Mouse (Mus musculus) adipocyte (in vitro differentiated cells): Measurements from ENCODE around the gene Copz2.
A peak's percentile ranks its signal among the peaks of the same experiment; 100 is the strongest.

Experiments used
- DNase-seq: peaks from one replicate; pipeline ENCODE4 v3.0.0-alpha.2; 2016; ENCODE audit warnings: low spot score

Gene Copz2

DNA sequence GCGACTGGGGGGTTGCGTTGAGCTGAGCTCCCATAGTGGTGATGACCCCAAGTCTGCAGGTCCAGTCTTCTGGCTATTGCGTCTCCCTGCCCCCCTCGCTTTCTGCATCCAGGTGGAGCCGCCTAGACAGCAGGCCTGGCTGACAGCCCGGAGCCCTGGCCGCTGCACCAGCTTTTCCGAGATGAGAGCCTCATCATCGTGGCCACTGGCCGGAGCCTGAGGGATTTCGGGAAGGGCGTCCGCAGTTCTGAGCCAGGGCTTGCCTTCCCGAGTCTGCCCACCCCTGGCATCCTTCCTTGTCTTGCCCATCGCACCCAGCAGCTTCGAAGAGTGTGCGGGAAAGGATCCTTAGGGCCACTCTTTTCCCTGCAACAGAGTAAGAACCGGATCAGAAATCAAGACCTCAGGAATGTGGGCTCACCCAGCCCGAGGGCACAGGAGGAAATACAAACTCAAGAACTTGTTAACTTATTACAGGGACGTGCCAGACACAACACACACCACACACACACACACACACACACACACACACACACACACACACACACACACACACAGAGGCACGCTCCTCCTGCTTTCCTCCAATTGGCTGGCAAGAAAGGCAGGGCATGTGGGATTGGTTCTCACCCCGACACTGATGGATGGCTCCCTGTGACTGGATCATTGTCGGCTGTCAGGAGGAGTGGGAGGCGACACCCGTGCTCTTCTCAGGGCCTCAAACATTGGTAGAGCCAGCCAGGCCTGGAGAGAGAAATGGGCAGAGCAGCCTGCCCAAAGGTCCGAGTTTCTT lies 13.7 kb downstream of the Copz2 start:
- peak; percentile 95 for DNase-seq

DNA sequence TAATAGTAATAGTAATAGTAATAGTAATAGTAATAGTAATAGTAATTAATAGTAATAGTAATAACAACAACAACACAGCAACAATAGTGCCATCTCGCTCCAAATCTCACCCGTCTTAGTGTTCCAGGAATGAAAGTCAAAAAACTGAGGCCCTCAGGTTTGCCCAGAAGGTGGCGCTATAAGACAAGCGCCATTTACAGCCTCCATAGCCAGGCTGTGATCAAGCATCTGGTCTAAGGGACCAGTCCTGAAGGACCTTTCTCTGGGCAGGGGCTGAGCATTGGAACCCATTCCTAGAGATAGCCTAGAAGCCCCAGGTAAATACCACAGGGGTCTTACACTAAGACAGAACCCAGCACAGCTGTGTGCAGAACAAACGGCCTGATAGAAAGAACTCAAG lies 17.5 kb downstream of the Copz2 start:
- peak; percentile 84 for DNase-seq

DNA sequence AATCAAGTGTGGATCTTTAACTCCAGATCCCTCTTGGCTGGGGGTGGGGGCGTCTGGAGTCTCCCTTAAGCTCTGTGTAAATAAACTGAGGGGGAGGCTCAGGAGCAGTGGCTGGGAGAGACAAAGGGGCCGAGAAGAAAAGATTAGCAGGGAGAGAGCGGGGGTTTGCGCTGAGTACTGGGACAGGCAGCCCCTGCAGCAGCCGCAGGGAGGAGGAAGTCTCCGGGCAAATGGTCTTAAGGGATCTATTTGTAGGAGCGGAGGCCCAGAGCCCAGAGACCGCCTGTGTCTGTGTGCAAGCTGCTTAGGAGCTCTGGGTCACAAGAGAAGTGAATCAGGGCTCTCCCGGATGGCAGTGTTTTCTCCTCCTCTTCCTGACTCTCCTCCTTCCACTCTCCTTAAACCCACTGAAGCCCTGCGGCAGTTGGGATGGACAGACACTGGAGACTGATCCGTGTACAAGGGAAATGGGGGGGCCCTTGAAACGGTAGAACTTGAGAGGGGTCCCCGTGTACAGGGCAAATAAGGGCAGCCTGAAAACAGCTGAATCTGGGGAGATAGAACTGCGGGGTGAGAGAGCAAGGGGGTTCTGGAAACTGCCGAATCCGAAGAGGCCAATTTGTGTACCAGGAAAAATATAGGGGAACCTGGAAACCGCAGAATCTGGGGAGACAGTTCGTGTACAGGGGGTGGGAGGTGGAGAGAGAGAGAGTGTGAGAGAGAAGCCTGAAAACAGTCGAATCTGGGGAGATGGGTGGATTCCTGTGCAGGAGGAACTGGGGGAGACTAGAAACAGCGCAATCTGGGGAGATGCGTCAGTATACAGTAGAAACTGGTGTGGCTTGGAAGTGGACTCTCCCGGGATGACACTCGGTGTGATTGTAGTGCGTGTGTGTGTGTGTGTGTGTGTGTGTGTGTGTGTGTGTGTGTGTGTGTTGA lies 23.0 kb downstream of the Copz2 start:
- DNase-seq, result no peak

DNA sequence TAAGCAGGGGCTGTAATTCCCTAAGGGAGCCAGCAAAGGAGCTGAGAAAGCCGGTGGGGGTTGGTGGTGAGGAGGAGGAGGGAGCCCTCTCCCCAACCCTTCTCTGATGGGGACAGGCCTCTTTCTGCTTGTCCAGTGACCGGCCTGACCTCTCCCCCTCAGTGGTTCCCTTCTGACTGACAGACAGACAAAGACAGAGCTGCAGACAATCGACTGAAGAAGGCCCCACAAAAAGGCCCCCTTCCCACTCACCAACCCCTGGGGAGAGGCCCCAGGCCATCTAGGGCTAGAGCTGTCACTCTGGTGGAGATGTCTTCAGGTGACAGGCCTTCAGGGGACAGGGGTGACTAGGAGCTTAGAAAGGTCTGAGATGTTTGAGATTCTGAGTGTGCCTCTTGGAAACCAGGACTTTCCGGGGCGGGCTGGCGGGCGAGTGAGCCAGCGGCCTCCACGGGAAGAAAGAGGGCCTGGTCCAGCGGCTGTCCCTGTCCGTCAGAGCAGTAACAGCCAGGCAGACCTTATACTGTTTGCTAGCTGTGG lies 24.0 kb downstream of the Copz2 start:
- no peak for DNase-seq

DNA sequence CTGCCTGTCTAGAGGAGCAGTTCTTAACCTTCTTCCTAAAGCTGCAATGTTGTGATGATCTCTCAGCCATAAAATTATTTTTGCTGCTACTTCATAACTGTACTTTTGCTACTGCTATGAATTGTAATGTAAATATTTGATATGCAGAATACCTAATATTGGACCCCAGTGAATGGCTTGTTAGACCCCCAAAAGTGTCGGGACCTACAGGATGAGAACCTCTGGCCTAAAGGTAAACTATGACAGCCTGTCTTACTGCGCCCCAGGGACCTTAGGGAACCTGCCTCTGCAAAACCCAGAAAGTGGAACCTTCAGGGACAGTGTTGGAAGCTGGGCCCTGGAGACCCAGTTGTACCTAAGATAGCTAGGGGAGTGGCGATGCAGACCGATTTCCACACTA lies 25.6 kb downstream of the Copz2 start:
- no peak for DNase-seq

DNA sequence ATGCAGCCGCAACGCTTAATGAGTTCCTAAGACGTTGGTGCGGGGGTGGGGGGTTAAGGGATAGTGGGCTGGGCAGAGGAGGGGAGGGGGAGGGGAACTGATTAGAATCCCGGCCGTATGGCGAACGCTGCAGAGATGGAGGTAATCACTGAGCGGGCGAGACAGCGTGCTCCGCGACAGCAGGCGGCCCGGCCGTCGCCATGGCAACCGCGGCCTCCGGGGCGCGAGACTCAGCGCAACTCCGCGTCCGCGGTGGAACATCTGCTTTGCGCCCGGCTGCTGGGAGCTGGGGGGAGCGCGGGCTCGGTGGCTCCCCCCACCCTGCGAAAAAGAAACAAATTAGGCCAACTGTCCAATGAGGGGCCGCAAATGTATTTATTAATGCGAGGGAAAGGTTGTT lies 26.1 kb downstream of the Copz2 start:
- DNase-seq, result no peak

DNA sequence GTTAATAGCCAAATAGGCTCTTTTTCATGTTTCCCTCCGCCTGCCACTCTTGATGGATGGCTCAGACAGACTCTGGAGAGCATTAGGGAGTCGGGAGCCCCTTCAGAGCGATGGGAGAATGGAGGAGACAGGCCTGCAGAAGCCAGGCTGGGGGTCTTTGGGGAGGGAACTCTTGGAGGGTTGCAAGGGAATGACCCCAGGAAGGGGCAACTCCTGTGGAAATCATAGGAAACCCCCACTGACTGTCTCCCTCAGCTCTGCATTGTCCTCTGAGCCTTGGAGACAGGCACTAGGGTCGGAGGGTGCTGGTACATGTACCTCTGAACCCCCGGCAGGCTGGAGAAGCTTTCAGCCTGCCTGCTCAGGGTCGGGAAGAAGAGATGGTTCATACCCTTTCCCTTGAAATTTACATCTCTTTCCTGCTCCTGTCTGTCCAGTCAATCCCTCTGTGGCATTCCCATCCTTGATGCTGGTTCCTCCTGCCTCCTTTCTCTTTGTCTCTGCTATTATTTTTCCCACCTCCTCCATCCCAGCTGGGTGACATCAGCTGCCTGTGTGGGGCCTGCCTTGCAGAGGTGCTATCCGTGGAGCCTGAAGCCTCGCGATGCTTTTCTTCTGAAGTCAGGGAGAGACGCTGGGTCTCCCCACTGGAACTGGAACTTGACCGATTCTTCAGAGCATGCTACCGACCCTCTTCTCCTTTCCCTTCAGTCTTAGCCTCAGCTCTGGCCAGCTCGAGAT lies 26.8 kb downstream of the Copz2 start:
- no peak for DNase-seq

DNA sequence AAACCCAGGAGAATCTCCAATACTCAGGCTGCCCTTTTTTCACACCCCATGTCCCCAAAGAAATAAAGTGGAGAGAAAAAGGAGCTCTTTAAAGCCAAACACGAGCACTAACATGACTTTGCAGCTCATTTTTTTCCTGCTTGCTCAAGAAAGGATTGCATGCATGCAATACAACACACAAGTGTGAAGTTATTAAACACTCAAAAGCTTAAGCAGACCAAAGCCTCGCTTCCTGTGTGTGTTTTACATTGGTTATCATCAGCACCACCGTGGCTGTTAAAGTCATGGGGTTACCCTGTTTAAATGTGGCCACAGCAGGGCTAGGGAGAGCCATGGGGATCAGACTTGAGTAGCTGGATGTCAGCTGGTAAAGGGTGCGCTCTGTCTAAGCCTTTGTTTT lies 27.4 kb downstream of the Copz2 start:
- DNase-seq, result no peak

DNA sequence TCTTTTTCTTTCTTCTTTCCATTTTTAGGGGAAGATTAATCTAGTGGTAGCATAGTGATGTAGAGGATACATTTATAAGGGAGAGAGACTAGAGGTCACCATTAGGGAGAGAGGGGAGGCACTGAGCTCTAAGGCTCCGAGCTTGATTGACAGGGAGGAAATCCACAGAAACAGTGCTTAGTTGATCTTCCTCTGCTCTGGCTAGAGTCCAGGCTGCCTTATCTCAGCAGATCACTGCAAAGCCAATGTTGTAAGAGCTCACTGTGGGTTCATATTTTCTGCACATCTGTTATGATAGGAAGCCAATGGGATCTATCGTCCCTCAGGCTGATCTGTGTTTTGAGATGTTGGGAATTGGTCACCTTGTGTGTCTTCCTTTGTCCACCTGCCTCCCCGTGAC lies 29.0 kb downstream of the Copz2 start:
- DNase-seq, result no peak

DNA sequence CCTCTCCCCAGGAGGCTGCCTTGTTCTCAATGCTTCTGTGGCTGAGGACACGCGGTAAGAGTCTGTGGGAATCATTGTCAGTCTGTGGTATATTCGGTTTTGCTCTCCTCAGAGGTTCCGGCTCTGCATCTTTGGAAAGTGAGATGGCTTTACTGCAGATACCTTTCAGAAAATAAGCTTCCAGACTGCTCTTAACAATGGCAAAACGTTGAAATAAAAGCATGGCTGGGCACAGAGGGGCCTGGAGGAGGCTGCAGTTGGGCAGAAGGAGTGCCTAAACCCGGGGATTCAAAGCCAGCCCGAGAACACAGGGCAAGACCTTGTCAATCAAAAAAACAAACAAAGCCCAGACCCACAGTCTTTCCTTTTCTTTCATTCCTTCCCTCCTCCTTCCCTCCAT lies 29.7 kb downstream of the Copz2 start:
- DNase-seq, result no peak

DNA sequence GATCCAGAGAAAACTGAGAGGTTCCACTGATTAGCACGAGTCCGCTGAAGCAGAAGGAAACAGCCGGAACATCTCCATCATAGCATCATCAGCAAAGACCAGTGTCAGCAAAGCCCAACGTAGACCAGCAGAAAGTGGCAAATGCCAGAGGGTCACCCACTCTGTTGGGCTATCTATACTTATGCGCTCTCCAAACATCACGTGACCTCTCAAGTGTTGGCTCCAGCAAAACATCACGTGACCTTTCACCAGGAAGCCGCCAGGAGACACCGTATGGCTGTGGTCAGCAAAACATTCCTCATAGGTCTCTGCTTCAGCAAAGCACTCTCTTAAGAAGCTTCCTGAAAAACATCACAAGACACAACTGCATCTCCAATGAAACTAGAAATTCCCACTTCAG lies 30.6 kb downstream of the Copz2 start:
- no peak for DNase-seq

DNA sequence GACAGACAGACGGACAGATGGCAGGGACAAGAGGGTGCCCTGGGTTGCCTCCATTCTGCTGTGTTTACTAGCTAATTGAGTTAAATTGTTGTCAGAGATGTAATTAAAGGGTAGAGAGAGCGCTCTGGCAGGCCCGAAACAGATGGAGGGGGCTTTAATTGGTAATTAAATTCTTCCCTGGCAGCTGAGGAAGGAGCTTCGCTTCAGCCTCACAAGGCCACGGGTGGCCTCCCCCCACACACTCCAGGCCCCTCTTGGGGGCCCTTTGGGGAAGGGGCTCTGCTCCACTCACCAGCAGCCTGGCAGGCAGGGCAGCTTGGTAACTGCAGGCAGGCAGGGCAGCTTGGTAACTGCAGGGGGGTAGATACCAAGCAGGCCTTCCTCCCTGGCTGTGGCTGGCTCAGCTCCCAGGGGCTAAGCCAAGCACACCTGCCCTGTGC lies 36.3 kb downstream of the Copz2 start:
- no peak for DNase-seq

DNA sequence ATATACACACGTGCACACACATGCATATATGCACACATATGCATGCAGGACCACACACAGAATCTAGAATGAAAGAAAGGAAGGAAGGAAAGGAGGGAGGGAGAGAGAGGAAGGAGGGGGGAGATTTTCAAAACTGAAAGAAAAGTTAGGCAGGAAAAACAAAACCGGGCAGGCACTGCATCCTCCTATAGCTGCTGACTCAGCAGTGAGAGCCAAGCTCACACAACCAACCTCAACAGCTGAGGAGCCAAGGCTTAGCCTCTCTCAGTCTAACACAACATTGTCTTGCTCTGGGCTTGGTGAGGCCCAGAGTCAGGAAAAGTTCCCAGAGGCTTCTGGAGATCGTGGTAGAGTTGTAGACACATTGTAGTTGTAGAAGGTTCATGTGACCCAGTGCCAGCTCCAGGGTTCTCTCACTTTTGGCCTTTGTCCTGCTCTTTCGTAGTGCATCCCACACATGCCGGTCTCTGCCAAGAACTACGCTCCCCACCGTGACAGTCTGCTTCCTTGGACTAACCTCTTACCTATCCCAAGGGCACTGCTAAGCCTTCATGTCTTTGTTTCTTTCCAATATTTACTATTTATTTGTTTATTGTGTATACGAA lies 37.4 kb downstream of the Copz2 start:
- peak; percentile 52 for DNase-seq

DNA sequence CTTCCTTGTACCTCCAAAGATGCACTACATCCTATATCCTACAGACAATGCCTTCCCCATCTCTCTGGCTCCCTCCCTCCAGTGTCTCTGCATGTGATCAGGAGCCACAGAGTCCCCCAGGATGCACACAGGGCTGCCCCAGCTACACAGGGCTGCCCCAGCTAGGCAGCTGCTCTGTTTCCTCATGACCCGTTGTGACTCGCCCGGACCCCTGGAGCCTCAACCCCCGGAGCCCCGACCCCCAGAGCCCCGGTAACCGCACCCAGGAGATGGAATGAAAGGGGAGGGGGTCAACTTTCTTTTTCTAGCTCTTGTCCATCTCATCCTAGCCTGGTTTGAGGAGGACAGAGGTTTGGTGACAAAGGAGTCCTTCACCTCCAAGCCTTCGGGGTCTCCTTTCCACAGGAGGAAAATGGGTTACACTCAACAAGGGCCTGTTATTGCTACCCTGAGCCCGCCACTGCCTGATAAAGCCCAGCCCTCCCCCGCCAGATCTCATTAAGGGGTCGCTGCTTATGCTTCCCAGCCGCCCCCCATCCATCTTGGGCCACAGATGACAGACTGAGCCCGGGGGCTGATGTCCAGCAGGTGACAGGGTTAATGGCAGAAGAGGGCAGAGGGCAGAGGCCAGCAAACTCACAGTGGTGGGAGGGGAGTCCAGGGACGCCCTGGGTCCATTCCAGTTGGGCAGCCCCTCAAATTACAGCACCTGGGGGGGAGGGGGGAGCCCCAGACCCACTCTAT lies 42.3 kb downstream of the Copz2 start:
- no peak for DNase-seq

DNA sequence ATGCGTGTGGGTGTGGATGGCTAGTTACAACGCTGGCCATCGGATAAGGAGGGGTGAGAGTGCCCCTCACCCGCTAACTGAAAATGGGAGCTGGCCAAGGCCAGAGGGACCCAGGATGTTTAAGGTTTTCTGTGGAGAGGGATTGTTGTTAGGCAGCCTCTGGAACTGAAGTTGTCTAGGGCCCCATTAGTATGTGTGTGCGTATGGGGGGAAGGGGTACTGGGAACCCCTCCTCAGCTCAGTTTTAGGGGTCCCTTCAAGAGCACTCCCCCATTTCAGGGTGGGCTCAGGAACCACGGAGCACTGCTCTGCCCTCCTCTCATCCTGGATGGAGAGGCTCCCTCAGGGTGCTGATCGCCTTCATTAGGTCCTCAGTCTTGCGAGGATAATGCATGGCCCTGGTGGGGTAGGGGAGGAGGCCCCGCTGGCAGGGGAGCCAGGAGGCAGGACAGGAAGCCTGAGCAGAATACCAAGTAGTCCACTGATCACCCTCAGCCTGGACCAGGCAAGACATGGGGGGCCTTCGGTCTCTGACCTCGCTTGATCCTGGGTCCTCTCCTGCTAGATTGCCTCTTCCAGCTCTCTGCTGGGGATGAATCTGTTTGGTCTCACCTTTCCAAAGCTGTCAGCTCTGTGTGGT lies 43.7 kb downstream of the Copz2 start:
- DNase-seq, result no peak

DNA sequence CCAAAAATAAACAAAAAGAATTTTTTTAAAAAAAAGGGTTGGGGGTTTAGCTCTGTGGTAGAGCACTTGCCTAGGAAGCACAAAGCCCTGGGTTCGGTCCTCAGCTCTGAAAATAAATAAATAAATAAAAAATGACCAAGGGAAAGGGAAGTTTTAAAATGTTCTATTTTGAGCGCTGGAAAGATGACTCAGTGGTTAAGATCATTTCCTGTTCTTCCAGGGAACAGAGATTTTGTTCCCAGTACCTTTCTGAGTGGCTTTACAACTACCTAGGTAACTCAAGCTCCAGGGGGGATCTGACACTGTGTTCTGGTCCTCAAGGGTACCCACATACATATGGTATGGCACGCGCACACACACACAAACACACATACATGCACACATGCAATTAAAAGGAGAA lies 46.2 kb downstream of the Copz2 start:
- DNase-seq, result no peak

DNA sequence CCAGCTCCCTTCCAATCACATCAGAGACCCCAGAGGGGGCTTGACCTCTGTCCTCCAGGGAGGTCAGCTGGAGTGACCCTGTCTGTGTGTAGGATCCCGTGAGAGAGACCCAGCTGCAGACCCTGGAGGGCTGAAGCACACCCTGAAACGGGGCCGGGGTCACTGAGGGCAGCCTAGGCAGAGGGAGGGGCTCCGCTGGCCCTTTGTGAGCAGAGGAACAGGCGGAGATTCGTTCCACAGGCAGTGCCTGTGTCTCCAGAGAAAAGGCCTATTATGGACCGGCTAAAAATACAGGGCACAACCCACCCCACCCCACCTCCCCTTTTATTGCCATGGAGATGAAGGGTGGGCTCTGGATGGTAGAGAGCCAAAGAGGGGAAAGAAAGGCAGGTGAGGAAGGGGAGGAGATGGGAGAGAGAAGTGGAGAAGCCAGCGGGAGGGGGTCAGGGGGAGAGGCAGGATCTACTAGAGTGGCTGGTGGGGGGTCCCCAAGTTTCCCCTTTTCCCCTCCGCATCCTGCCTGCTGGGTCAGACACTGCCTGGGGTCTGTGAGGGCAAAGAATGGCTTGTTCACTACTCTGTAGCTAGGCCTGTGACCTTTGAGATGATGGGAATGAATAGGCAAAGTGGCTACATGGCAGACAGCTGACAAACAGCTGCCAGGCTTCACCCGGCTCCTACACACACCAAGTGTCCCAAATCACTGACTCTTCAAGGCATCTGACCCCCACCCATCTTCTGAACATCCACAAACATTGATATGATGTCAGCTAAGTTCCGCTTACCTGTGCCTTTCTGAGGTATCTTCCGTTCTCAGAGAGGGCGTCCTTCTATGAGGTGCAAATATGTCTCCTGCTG lies 50.0 kb downstream of the Copz2 start:
- DNase-seq, result no peak

DNA sequence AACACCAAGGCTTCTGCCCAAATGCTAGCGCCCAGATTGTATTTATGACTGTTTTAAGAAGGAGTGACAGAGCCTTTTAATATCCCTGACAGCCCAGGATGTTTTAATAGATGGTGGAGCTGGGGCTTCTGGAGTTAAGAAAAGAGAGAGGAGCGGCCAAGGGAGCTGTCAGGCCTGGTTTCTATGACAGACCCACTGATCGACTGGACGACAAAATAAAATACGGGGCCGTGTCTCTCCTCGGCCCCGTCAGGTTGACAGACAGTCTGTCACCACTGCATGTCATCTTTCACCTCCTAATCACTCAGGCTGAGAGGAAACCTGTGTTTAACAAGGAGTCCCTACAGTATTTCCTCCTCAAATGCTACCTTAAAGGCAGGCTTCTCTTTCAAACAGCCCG lies 51.7 kb downstream of the Copz2 start:
- DNase-seq, result no peak
